Mouse (Mus musculus) lung, postnatal 25 days (tissue): Measurements from ENCODE around the gene Klhdc3.

ENCODE experiments used
- DNase-seq: peaks from one replicate; pipeline ENCODE4 v3.0.0; 2022; ENCODE audit warnings: low spot score

Klhdc3 gene

DNA sequence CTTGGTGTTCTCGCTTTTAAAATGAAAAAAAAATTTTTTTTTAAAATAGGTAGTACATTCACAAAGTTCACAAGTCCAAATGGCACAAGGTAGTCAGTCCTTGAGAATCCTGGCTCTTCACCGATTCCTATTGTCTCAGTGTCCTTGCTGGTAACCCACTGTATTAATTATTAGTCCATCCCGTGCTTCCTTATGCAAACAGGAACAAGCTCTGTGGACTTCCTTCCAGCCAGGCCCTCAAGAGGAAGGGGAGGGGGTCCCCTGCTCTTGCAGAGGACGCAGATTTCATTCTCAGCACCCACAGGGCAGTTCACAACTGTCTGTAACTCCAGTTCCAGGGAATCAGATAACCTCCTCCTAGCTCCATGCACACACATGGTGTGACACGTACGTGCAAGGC is 24.7 kb downstream of the Klhdc3 start:
- DNase-seq = no peak

DNA sequence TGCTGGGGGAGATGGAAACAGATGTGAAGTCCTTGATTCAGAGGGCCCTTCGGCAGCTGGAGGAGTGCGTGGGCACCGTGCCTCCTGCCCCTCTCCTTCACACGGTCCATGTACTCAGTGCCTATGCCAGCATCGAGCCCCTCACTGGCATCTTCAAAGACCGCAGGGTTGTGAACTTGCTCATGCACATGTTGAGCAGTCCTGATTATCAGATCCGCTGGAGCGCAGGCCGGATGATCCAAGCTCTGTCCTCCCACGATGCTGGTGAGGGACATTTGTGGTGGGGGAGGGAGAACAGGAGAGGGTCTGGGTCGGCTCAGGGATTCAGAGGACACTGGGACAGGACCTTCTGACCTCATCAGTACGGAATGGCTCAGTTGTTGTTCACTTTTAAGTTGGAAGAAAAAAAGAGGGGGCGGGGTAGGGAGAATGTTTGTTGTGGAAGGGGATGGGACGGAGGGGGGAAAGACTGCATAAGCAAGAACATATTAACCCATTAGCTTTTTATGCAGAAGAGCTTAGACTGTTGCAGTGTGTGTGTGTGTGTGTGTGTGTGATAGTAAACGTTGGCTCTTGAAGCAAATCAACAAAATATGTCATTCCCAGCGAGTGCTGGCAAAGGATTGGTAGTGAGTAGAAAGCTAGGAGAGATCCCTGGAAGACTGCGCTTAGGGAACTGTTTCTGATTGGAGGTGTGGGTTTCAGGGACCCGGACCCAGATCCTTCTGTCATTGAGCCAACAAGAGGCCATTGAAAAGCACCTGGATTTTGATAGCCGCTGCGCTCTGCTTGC is 28.8 kb downstream of the Klhdc3 start:
- no peak for DNase-seq

DNA sequence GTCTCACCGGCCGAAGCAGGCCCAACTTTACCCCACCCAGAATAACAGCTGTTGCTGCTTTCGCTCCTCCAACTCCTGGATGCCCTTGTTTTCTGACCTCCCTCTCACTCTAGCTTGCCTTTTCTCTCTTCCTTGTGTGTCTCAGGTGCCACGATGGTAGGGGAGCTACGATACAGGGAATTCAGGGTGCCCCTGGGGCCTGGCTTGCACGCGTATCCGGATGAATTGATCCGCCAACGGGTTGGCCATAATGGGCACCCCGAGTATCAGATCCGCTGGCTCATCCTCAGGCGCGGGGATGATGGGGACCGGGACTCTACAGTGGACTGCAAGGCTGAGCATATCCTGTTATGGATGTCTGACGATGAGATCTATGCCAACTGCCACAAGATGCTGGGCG is 29.4 kb downstream of the Klhdc3 start:
- DNase-seq = no peak

DNA sequence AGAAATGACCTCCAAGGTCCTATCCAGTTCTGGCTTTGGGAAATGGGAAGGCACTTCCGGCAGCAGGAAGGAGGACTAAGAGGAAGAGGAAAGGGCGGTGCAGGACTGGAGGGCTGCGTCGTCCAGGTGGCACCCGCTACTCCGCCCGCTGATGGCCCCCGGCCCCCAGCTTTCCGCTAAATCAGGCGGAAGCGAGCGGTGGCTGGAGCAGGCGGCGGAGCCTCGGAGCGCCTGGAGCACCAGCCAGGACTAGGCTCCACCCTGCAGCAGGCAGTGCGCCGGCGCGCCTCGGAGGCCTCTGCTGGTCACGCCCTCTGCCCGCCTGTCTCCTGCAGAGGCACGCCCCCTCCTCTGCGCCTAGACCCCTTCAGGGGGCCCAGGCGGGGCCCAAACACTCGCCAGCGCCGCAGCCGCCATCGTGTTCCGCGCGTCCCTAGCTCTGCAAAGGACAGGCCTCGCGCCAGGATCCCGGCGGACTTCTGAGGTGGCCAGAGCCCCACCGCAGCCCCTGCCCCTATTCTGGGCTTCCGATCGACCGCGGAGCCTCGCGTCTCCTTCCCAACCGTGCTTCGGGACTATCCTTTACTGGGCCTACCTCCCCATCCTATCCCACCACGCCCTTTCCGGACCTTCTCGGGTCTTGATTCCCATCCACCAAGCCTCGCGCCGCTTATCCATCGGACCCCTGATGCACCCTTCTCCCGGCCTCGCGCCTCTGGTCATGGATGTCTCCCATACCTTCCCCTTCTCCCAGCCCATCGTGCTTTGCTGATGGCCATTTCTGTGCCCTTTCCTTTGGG is 30.3 kb downstream of the Klhdc3 start, which contains the start of gene Cul7:
Gene Cul7 (plus strand): TSS at position 106 of the 800 bp plus-strand sequence.
- peak; percentile 93 for DNase-seq

DNA sequence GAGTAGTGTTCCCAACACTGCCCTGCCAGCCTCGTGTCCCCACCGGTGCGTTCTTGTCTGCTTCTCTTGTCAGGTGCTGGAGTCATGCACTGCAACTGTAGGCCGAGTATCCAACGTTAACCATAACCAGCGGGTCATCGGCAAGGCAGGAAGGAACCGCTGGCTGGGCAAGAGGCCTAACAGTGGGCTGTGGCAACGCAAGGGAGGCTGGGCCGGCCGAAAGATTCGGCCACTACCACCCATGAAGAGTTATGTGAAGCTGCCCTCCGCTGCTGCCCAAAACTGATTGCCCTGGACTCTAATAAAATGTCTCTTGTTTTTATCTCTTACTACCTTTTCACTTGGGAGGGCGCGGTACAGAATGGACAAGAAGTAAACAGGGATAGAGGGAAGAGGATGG is 30.9 kb downstream of the Klhdc3 start:
- no peak for DNase-seq

DNA sequence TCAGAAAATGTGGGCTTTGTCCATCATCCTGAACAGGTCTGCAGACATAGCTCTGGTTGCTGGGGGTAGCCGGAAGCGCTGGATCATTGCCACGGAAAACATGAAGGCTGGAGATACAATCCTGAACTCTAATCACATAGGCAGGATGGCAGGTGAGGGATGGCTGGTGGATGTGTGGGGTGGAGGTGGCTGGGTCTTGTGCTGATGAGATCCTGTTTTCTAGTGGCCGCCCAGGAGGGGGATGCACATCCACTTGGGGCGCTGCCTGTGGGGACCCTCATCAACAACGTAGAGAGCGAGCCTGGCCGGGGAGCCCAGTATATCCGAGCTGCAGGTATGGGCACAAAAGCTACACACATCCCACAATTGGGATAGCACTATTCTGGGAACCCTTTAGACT is 32.3 kb downstream of the Klhdc3 start:
- no peak for DNase-seq

DNA sequence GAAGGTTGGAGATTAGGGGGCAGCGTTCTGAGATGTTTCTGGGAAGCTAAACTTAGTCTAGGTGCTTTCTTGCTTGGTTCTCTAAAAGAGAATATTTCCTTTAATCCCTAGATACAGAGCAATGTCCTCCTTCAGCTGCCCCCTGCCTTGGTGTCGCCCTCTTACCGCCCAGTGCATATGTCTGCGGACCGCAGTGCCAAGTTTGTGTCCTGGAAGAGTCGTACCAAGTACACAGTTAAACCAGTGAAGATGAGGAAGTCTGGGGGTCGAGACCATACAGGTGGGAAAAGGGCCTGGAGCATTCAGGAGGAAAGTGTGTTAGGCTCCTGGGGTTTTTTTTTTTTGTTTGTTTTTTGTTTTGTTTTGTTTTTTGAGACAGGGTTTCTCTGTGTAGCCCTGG is 33.4 kb downstream of the Klhdc3 start:
- no peak for DNase-seq

DNA sequence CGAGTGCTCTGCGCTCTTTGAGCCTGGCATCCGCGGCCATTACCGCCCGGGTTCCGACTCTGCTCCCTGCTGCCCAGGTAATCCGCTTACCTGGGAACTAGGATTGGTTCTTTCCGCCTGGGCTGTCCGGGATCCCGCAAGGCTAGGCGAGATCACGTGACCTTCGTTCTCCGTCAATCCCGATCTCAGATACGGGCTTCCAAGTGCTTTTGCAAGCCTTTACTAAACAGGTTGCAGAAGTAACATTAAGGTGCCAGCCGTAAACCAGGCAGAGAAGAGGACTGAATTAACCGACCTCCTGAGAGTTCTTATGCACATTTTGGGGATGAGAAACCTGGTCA is 34.4 kb downstream of the Klhdc3 start:
- DNase-seq = no peak

DNA sequence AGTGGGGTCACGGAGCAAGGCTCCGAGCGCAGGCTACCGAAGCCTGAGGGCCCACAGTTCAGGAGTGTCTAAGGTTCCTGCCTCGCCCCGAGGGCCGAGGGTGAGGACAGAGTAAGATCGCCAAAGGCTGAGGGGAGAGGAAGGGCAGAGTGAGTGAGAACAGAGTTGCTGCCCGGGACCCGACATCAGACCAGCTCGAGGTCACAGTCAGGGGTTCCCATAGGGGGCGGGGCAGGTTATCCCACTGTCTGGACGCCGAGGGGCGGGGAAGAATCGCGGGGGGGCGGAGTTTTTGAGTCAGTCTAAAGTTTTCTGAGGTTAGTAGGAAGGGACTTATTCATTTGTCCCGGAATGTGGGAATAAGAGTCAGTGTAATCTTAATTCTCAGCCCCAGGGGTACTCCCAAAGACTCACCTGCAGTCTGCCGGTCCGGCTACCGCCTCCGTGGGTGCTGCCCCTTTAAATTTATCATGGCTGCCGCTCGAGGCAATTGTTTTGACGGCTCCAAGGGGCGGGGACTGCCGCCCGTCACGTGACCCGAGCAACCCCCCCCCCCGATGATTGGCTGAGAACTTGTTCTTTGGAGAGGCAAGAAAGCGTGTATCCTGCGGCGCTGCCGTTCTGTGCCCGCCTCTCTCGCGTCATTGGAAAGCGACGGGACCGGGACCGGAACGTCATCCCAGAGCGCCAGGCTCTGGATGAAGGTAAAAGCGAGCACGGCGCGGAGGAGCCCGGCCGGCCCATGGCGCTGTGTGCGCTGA is 35.0 kb downstream of the Klhdc3 start, which contains the start of the genes Klc4 and Mrpl2:
Gene Klc4 (minus strand): TSS at position 462 of the 761 bp plus-strand sequence.
Gene Mrpl2 (plus strand): TSS at position 669 of the 761 bp plus-strand sequence.
- DNase-seq = peak; percentile 98

DNA sequence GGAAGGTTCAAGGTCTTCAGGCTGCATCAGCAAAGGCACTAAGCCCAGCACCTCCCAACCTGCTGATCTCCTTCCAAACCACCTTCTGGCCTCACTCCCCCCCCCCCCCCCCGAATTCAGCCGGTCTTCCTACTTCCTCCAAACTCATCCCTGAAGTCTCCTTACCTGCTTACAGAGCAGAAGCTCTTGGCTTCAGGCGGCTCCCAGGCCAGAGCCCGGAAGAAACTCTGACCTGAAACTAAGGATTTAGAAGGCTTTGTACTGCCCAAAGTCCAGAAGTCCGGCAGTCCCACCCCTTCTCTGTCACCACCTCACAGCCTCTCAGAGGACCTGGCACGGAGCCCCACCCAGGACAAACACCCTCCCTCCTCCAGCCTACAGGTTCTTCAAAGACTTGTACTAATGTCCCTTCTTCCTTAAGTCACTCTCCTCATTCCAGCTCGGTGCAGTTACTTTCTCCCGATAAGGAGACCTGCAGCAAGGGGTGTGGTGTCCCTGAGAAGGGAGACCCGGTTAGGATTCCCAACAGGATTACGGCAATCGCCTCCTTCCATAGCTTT is 35.7 kb downstream of the Klhdc3 start:
- peak; percentile 82 for DNase-seq

DNA sequence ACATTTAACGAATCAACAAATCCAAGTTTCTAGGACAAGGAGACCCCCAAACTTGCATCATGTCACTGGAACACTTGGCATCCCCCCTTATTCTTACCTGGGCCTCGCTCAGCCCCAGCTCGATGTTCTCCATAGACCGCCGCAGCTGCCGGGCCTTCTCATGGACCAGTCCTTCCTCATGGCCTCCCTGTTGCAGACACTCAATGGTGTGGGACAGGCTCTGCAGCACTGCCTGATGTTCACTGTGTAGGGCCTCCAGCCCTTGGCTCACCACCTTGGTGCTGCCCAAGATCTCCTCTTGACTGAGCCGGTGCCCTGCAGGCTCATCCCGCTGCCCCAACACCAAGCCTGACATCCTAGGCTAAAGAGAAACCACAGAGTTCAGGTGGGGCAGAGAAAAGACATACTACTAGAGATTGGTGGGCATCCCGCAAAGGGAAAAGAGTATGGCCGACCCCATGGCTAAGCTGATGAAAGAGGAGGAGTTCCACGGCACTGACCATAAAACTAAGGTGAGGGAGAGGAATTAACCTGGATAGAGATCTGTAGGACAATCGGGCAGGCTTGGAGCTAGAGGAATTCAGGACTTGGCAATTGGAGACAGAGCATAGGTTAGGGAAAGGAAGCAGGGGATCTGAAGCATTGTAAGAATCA is 36.4 kb downstream of the Klhdc3 start:
- DNase-seq = no peak

DNA sequence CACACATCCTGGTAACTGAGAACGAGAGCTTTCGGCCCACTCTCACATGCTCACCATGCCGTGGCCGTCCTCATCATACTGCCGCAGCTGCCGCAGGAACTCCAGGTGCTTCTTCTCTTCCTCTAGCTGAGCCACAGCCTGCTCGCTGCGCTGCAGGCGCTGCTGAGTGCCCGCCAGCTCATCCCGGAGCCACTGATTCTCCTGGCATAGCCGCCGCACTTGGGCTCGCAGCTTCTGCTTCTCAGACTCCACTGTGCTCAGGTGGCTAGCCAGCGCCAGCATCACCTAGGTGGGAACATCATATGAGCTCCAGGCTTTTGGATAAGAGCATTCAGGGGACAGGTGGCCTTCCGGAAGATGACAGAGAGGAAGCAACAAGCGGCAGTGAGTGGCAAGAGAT is 38.7 kb downstream of the Klhdc3 start:
- DNase-seq = no peak

DNA sequence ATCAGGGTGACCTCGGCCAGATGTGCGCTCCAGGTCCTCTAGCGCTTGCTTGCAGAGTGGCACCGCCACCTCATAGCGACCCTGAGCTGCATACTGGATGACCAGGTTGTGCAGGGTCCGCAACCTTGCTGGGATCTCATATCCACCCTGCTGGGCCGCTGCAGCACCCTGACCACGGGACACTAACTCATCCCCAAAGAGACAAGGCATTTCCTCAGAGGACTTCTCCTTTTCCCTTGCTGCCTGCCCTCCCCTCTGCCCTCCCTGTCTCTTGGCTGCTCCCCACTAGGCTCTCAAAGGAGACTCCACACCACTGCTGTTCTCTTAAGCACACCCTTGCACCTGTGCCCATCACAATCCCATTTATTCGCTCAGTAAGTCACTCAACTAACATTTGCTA is 40.8 kb downstream of the Klhdc3 start:
- DNase-seq = no peak

DNA sequence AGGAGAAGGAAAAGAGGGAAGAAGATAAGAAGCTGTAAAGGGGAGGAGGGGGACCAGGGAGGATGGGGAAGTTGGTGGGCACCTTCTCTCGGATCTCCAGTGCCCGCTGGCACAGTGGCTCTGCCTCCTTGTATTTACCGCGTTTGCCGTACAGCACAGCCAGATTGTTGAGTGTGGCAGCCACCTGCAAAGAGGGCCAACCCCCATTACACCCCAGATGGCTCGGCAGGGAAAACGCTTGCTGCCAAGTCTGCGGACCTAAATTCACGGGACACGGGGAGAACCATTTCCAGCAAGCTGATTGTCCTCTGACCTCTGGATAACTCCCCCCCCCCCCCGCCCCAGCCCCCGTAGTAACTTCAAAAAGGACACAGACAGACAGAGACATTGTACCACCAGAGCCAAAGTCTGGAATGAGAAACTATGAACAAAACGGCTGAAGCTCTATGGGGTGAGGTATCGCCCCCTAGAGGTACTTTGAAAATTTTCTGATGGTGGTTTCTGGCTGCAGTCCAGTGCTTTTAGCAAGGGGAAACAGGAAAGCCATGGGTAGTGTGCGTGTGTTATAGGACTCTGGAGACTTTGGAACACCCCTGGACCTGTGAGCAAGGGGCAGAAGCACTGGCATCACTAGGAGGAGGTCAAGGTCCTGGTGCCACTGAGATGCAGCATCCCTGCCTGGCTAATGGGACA is 43.7 kb downstream of the Klhdc3 start:
- peak; percentile 76 for DNase-seq

DNA sequence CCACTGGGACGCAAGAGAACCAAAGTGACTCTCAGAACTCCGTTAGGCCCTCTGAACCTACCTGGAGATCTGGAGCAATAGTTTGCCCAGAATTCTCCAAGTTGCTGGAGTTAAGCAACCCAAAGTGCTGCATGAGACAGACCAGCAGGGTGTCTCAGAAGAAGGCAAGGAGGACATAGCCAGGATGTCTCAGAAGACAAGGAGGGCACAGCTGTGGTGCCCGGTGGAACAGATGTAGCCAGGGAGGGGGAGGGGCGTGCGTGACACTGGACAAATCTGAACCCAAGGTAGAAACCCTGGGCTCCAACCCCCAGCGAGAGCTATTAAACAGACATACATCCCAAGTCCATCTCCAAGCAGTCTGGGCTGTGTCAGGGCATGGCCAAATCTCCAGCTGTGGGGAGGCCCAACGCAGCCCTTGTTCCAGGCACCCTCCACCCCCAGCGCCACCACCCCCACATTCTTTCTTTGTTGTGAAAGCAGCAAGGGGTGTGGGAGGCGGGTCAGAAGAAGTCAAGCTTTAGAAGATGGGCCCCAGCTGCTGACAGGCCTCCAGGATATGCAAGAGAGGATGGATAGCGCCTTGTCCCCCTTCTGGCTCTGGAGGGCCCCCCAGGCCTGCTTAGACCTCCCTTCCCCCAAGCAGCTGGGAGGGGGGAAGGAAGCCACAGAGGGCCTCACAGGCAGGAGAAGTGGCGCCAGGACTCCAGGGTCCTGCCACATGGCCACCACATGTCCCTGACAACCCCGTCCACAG is 50.9 kb downstream of the Klhdc3 start:
- DNase-seq = peak; percentile 71

DNA sequence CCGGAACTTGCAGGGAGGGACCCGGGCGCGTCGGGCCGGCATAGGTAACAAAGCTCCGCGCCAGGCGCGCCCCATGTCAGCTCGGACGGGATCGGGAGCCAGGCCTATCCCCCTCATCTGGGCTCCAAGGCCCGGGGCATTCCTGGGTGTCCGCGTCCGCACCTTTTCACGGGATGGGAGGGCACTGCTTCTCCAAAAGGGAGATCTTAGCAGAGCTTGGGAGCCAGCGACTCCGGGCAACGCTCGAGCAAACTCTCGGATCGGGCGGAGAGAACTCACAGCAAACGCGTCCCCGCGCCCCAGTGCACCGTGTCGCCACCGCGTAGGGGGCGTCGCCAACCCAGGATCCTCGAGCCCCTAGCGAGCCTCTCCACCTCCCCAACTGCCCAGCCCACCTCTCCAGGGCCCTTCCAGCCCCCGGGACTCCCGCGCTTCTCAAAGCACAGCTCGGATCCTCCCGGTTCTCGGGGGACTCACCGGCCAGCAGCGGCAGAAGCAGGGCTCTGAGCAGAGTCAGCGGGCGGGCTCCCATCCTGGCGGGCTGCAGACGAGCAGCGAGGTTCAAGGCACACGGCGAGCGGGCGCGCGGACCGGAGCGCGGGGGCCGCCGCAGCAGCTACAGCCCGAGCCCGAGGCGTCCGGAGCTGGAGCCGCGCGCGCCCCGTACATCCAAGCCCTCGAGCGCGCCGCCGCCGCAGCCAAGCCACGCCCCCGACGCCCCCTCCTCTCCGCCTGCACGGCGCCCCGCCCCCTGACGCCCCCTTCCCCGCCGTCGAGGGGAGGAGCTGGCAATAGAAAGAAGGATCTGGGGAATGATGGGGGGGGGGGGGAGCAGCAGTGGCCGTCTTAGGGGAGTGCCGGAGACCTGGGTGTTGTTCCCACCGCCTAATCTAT is 51.7 kb downstream of the Klhdc3 start, which contains the start of gene Ptk7:
Gene Ptk7 (minus strand): TSS at position 714 of the 894 bp plus-strand sequence.
- peak; percentile 62 for DNase-seq

DNA sequence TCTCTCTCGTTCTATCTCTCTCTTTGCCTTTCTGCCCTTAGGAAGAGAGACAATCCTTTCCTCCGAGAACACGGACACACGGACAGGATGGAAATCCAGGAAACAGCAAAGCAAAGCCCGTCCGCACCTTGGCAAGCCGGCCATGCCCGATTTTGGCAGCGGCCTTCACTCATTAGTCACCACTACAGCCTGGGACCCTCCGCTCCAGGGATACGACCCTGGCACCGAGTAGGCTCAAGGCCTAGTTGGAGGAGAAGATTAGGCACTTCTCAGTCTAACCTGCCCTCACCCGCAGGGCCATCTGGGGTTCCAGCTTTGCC is 52.3 kb downstream of the Klhdc3 start:
- no peak for DNase-seq

DNA sequence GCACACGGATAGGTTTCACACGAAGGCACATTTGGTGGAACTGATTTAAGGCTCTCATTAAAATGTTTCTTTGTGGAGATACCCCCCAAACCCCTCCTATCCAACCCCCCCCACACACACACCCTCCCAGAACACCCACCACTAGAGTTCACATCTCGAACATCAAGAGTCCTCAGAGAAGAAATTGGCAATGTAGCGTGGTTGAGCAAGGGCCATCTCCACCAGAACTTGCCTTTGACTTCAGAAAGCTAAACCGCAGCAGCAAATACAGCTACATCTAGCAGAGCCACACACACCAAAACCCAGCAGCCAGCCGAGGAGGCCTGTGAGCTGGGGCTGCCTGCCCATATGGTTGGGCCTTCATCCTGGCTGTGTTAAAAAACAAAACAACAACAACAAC is 53.3 kb downstream of the Klhdc3 start:
- no peak for DNase-seq

DNA sequence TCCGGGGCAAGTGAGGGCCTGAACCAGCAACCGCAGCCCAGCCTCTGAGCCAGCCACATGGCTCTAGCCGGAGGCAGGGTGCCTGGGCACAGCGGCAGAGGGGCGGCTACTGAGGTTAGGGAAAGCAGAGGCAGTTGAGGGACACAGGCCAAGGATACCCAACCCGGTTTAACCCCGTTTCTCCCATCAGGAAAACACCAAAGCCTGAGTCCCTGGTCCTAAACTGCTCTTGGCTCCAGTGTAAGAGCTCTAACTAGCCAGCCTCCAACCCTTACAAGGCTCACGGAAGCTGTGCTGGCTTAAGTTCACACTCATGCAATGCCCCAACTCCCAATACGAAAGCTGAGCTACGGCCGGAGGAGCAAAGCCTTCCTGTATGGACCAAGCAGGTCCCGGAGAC is 56.1 kb downstream of the Klhdc3 start:
- no peak for DNase-seq
